Comparison of ENCODE assay signal across 8 mouse cellular contexts in the genomic region with DNA sequence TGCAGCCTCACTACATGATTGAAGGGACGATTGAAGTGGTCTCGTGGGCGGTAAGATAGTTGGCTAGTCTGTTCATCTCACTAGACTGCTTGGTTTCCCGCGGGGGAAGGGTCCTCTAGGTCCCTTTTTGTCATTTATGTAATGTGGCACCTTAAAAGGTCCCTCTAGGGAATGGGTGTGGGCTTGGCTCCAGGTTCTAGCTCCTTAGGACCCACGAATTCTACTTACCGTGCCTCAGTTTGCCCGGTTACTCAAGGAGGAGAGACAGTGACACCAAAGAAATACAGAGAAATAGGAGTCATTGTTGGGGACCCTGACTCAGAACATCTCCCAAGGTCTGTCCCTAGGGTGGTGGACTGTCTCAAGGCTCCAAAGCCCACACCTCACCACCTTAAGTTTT. TPM values are rescaled to one million over a fixed set of nuclear protein-coding genes. Genes with fewer than 3 reads are reported as not detected.
DNase-seq lines count a peak whose midpoint lies in the region; ATAC-seq and TF ChIP-seq lines count a peak whose summit lies in the region.
"Had no signal": no experiment of that assay in that cellular context is flagged by ENCODE, and none has a peak within 500 bp of the region (broad histone marks: within the 10 kb centered on the region; RNA-seq: fewer than 3 reads in every experiment).

No protein-coding gene starts in this region.

- no peak overlapping the region for H3K9ac ChIP-seq in kidney, postnatal 0 days (ENCODE audit: low read depth, low read length)
- no peak overlapping the region for H3K9ac ChIP-seq in embryonic facial prominence, embryonic 14.5 days (ENCODE audit: low read depth, low read length)
- H3K9ac ChIP-seq in hindbrain, embryonic 16.5 days (ENCODE audit: low read depth, low read length): peak overlapping the region; percentile 85
- H3K9ac ChIP-seq in neural tube, embryonic 13.5 days: peak overlapping the region; percentile 94; the same call in 1 of the 2 replicates

- WGBS in kidney, postnatal 0 days: 16% methylated on average over 8 of the region's 8 CpGs
- 15% methylated on average over 8 of the region's 8 CpGs for WGBS in embryonic facial prominence, embryonic 14.5 days
- WGBS in hindbrain, embryonic 16.5 days: 11% methylated on average over 8 of the region's 8 CpGs
- 13% methylated on average over 8 of the region's 8 CpGs for WGBS in neural tube, embryonic 13.5 days

- H3K4me3 ChIP-seq in kidney, postnatal 0 days (replicated peaks; ENCODE audit: low read depth, low read length): no peak overlapping the region
- H3K4me3 ChIP-seq in embryonic facial prominence, embryonic 14.5 days (ENCODE audit: low read depth, low read length): peak overlapping the region; percentile 72
- peak overlapping the region; percentile 85 for H3K4me3 ChIP-seq in hindbrain, embryonic 16.5 days (ENCODE audit: low read length)
- H3K4me3 ChIP-seq in neural tube, embryonic 13.5 days: peak overlapping the region; percentile 90
- H3K4me3 ChIP-seq: myocyte had no signal

- H3K4me1 ChIP-seq in kidney, postnatal 0 days (replicated peaks; ENCODE audit: insufficient read depth, low read length): peaks cover 11% of the 10 kb centered on the region
- H3K4me1 ChIP-seq in embryonic facial prominence, embryonic 14.5 days (ENCODE audit: control insufficient read depth, insufficient read depth, low read length): no peaks in the 10 kb centered on the region; the same call in 1 of the 2 replicates
- H3K4me1 ChIP-seq in hindbrain, embryonic 16.5 days (ENCODE audit: control insufficient read depth, insufficient read depth, low read depth, low read length): peaks cover 29% of the 10 kb centered on the region
- peaks cover 47% of the 10 kb centered on the region for H3K4me1 ChIP-seq in neural tube, embryonic 13.5 days (replicated peaks)

- H3K27me3 ChIP-seq in kidney, postnatal 0 days (ENCODE audit: insufficient read depth, low read length): peaks cover 30% of the 10 kb centered on the region
- H3K27me3 ChIP-seq in embryonic facial prominence, embryonic 14.5 days (replicated peaks; ENCODE audit: control insufficient read depth, insufficient read depth, low read length): peaks cover 54% of the 10 kb centered on the region
- no peaks in the 10 kb centered on the region for H3K27me3 ChIP-seq in hindbrain, embryonic 16.5 days (replicated peaks; ENCODE audit: control insufficient read depth, insufficient read depth, low read length)
- peaks cover 29% of the 10 kb centered on the region for H3K27me3 ChIP-seq in neural tube, embryonic 13.5 days

- H3K9me3 ChIP-seq in kidney, postnatal 0 days (replicated peaks; ENCODE audit: low read length): no peaks in the 10 kb centered on the region
- H3K9me3 ChIP-seq in embryonic facial prominence, embryonic 14.5 days (ENCODE audit: control insufficient read depth, low read length): 0 out of 2 replicates have a peak, but pooled peaks cover 4% of the 10 kb centered on the region
- H3K9me3 ChIP-seq in hindbrain, embryonic 16.5 days (ENCODE audit: control insufficient read depth, low read length): no peaks in the 10 kb centered on the region
- no peaks in the 10 kb centered on the region for H3K9me3 ChIP-seq in neural tube, embryonic 13.5 days

- no peak overlapping the region for H3K27ac ChIP-seq in kidney, postnatal 0 days
- no peak overlapping the region for H3K27ac ChIP-seq in embryonic facial prominence, embryonic 14.5 days (replicated peaks; ENCODE audit: low read depth, low read length)
- peak overlapping the region; percentile 86; the same call in 1 of the 2 replicates for H3K27ac ChIP-seq in hindbrain, embryonic 16.5 days (ENCODE audit: low read depth, low read length)
- peak overlapping the region; percentile 87 for H3K27ac ChIP-seq in neural tube, embryonic 13.5 days (replicated peaks)

- ATAC-seq in kidney, postnatal 0 days (replicated peaks; ENCODE audit: low FRiP score, low read depth): no peak
- no peak for ATAC-seq in embryonic facial prominence, embryonic 14.5 days (ENCODE audit: low read depth)
- ATAC-seq in hindbrain, embryonic 16.5 days: no peak; the same call in 1 of the 2 replicates
- peak; percentile 6; the same call in 1 of the 2 replicates for ATAC-seq in neural tube, embryonic 13.5 days (ENCODE audit: low read depth)

- 0 out of 2 replicates have a peak overlapping the region, but pooled peaks have one; percentile 100 for H3K4me2 ChIP-seq in kidney, postnatal 0 days (ENCODE audit: low read length)
- peak overlapping the region; percentile 100 for H3K4me2 ChIP-seq in embryonic facial prominence, embryonic 14.5 days (ENCODE audit: low read depth, low read length)
- H3K4me2 ChIP-seq in hindbrain, embryonic 16.5 days (ENCODE audit: low read length): peak overlapping the region; percentile 86
- peak overlapping the region; percentile 78 for H3K4me2 ChIP-seq in neural tube, embryonic 13.5 days

- TF ChIP-seq CTCF in kidney, postnatal 0 days (IDR thresholded peaks at IDR 0.05; ENCODE audit: low read depth): no peak

- H3K36me3 ChIP-seq in kidney, postnatal 0 days (ENCODE audit: insufficient read depth, low read length): no peaks in the 10 kb centered on the region
- H3K36me3 ChIP-seq in embryonic facial prominence, embryonic 14.5 days (ENCODE audit: control insufficient read depth, insufficient read depth, low read length): no peaks in the 10 kb centered on the region
- H3K36me3 ChIP-seq in hindbrain, embryonic 16.5 days (ENCODE audit: control insufficient read depth, insufficient read depth, low read length): no peaks in the 10 kb centered on the region
- no peaks in the 10 kb centered on the region for H3K36me3 ChIP-seq in neural tube, embryonic 13.5 days

- no peak for DNase-seq in kidney, postnatal 0 days (ENCODE audit: low spot score)
- DNase-seq in kidney, postnatal 4 days: no peak
- DNase-seq in embryonic facial prominence, embryonic 14.5 days (ENCODE audit: low spot score): no peak
- no peak for DNase-seq in layer of hippocampus, adult 9-10 months (ENCODE audit: low spot score)
- no peak for DNase-seq in c-Kit-positive CD71-positive TER-119-positive erythroid progenitor cells, embryonic 14.5 days (ENCODE audit: low spot score)

RNA-seq across cellular contexts. Expression of a gene that starts 1.3 kb away (rescaled TPM):
- 0.24 and 0.37 TPM in 2 replicates for polyA plus RNA-seq in kidney, postnatal 0 days (2015; fragmentation: Nextera tagmentation; extraction: Ambion mirVana)
- 2.3 and 2.8 TPM in 2 replicates for polyA plus RNA-seq in embryonic facial prominence, embryonic 14.5 days (2014; fragmentation: Nextera tagmentation; extraction: Ambion mirVana)
- polyA plus RNA-seq in hindbrain, embryonic 16.5 days (2015; fragmentation: Nextera tagmentation; extraction: Ambion mirVana): 21.0 and 22.3 TPM in 2 replicates
- polyA plus RNA-seq in neural tube, embryonic 13.5 days (2015; fragmentation: Nextera tagmentation; extraction: Ambion mirVana): 12.3 and 13.4 TPM in 2 replicates
- polyA plus RNA-seq: myocyte had no signal

RNA-seq across cellular contexts. Expression of a gene that starts 44.2 kb away (rescaled TPM):
- 33.2 and 33.7 TPM in 2 replicates for polyA plus RNA-seq in kidney, postnatal 0 days (2015; fragmentation: Nextera tagmentation; extraction: Ambion mirVana)
- polyA plus RNA-seq in embryonic facial prominence, embryonic 14.5 days (2014; fragmentation: Nextera tagmentation; extraction: Ambion mirVana): 12.4 and 15.7 TPM in 2 replicates
- polyA plus RNA-seq in hindbrain, embryonic 16.5 days (2015; fragmentation: Nextera tagmentation; extraction: Ambion mirVana): 16.9 and 17.5 TPM in 2 replicates
- polyA plus RNA-seq in neural tube, embryonic 13.5 days (2015; fragmentation: Nextera tagmentation; extraction: Ambion mirVana): 18.6 and 18.8 TPM in 2 replicates

Comparison
In these comparisons a context has a peak if more than half of its experiments do, and no peak if none do; other contexts are left out.
1. H3K27ac ChIP-seq: peak in hindbrain, embryonic 16.5 days (single experiment) and neural tube, embryonic 13.5 days (single experiment); none in kidney, postnatal 0 days (single experiment) and embryonic facial prominence, embryonic 14.5 days (single experiment).
2. H3K9ac ChIP-seq: peak in hindbrain, embryonic 16.5 days (single experiment) and neural tube, embryonic 13.5 days (single experiment); none in kidney, postnatal 0 days (single experiment) and embryonic facial prominence, embryonic 14.5 days (single experiment).
3. Peak in every context shown above with its lines, with median percentiles within 50 percentile points of each other: H3K4me2 ChIP-seq.